Mouse (Mus musculus) ovary, postnatal 36 days (tissue): ENCODE data around the gene Kremen1.

ENCODE experiments used
- DNase-seq: peaks from one replicate; pipeline ENCODE4 v3.0.0; 2022; ENCODE audit warnings: low spot score, mixed read lengths

Kremen1 gene

DNA sequence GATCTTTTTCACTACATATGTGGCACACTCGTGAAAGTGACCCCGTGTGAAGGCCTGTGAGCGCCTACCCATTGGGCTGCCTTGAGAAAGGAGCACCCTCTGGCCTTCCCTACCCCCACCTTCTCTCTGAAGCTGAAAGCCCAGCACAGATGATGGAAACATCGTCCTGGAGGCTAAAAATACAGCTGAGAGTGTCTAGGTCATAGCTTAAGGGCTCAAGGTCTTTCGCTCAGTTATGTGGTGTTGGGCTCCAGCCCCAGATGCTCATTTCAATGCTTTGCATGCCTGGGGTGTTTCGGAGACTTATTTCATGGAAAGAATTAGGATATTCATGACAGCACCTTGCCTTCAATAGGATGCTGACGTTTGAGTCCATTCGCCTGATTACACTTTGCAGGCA, 4.4 kb upstream of the Kremen1 start:
- DNase-seq, result no peak

DNA sequence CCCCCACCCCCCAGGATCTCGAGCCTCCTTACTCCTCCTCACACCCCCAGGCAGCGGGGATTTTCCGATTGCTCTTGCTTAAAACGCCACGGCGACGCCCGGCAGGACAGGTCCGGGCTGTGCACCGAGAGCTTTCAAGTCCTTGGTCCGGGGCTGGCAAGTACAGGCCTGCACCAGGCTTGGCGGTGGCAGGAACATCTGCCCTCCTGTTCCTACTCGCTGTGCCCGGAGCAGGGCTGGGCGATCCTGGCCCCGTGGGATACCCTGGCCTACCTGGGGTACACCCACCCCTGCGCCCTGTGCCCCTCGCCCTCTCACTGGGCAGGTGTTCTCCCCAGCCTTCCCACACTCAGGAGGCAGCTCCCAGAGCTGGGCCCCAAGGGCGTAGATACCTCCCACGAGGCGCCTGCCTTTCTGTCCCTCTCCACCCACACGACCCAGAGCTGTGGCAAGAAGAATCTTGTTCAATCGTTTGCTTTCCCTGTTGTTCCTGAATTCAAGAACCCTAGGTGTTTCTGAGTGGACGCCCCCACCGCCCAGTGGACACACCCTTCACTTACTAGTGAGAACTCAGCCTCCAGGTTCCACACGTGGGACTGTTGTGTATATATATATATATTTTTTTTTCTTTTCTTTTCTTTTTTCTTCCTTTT, 1.8 kb upstream of the Kremen1 start:
- no peak for DNase-seq

DNA sequence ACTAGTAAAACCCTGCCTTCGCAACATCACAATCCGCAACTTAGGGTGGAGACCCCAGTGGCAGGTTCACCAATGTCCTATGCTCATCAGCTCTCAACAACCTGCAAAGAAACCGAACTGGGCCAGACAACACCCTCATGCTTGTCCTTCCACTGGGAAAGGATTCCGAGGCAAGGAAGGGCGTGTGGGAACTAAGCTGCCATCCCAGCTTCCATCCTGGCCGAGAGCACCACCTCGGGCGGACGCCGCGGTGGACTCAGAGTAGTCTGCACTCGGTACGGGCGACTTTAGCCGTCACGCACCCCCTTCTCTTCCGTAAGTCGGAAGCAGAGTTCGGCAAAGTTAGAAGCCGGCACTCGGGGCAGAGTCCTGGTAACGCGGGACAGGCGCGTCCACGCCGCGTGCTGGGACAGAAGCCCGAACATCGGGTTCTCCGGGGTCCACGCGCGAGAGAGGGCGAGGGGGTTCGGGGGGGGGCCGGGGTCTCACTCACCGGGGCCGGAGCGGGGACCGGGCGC, 357 bp downstream of the Kremen1 start:
- peak; percentile 57 for DNase-seq

DNA sequence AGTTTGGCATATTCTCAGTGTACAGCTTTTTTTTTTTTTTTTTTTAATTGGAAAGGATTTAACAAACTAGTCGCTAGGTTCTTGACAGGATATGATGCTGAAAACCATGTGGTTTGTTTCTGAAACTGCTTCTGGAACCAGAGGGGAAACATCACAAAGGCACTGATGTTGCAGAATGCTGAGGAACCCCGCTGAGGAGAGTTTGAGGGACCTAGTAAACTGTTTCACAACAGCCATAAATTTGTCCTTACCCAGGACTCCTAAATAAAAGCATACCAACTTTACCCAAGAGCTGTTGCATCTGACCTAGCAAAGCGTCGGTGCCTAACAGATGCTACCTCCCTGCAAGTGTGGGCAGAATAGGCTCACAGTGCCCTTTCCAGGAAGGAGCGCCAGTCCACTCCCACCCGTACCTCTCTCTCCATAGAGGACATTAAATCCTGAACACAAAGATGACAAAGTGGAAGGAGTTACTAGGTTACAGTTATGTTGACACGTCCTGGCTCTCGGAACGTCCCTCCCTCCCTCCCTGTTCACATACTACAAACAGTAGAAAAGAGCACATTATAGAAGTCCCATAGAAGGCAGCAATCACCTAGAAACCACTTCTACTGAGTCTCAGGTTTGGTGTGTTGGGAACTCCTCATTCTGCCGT, 1.3 kb downstream of the Kremen1 start:
- no peak for DNase-seq

DNA sequence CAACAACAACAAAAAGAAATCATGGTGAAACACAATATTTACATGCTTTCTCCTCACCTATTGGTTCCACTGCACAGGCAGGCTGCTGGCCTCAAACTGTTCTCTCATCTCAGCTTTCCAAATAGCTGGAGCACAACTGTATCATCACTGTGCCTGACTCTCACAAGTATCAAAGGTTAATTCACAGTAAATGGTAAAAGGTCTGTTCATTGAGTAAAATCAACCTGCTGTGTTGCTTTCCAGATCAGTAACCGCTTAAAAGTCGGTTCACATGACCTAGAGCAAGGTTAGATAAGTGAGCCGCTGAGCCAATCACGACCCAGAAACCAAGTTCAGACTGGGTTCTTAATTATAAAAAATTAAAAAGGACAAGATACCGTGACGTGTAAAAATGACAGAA, 3.3 kb downstream of the Kremen1 start:
- DNase-seq, result no peak

DNA sequence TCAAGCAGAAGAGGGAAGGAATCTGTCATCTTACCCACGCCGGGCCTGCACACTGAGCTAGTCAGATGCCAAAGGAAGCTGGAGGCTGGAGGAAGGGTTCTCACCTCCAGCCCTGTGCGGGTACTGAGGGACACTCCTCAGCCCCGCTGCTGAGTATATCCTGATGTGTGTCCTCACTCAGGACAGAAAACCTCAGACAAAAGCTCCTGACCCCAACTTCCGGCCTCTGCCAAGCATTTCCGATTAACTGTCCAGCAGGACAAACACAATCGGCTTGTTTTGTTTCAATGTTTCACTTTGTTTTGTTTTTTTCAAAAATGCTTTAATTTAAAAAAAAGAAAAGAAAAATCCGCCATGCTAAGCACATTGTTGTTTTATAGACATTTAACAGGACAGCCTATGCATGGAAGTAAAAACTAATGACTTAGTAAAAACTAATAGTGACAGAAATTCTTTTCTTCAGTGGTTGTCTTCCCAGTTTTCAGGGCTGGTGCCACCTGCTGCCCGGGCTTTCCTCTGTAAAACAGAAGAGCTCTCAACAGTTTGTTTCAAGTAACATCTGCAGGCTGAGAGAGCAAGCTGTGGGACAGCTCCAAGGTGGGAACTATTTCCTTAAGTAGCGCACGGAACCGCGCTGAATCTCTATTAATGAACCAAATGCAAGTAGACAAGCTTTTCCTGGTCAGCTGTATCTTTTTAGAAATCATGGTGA, 4.1 kb downstream of the Kremen1 start:
- DNase-seq, result no peak

DNA sequence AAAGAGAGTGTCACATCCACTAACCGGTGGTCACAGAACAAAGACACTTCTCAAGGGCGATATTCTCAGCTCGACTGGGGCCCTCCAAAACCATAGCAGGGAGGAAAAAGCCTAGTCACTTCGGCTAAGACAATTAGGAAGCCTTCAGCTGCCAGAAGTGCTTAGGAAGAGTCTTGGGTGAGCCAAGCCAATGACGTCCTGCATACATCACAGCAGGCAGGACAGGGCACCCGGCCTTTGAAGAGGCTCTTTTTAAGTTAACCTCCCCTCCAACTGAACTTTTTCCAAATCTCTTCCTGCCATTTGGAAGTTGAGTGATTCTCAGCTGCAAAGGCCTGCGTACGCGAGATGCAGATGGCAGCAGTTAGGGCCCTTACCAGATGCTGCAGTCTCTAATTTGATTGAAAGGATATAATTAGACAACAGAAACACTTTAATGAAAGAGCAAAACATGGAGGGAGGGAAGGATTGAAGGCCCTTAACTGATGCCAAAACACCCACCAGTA, 5.8 kb downstream of the Kremen1 start:
- DNase-seq, result no peak

DNA sequence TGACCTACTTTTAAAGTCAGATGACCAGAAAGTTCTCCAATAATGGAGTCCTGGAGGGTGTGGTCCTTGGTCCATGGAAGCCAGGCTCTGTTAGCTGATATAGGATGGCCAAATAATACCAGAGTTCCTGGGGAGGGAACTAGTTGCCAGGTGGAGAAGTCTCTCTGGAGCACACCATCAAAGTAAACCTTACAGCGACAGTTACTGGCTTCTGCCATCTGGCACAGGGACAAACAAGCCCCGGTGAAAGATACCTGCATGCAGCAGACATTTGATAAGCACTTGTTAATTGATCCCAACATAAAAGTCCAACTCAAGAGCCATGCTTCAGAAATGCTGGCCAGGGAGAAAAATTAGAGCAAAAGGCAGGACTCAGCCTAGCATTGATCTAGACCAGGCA, 7.3 kb downstream of the Kremen1 start:
- no peak for DNase-seq

DNA sequence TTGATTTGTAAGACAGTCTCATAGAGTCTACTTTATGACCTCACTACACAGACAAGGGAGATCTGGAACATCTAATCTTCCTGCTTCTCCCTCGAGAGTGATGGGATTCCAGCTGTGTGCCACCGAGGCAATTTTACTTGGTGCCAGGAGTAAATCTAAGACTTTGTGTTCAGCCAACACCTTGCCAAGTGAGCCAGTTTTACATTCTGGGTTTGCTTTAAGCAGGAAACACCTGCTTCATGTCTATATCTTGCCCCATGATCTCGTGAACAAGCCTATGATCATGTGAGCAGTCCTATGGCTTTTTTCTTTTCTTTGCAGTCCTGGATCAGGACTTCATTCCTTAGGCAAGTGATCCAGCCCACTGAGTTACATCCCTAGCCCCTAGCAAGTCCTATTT, 7.8 kb downstream of the Kremen1 start:
- DNase-seq, result no peak

DNA sequence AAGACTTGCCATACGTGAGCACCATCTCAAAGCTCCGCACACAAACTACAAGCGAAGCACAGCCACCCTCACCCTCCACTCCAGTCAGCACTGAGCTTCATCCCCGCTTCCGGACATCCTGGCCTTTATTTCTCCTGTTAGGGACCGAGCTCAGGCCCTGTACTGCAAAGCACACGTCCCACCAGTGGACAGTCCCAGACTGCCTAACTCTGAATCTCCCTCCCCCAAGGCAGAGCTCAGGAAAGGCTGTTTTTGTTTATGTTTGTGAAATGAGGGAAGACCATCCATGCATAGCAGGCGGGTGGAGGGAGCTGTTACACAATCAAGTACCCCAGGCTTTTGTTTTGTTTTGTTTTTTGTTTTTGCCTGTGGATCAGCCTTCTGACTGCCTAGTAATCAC, 8.6 kb downstream of the Kremen1 start:
- DNase-seq, result no peak

DNA sequence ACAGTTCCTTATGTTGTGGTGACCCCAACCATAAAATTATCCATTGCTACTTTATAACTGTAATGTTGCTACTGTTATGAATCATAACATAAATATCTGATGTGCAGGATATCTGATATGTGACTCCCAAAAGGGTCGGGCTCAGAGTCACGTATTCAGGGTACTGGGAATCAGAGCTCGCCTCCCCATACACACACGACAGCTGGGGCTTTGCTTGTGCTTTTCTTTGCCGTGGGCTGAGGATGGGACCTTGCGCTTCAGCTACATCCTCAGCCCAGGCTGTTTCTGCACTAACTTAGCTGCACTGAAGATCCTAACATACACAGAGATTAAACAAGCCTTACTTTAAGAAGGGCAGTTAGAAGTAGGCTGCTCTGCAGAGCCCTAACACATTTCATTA, 10.2 kb downstream of the Kremen1 start:
- no peak for DNase-seq

DNA sequence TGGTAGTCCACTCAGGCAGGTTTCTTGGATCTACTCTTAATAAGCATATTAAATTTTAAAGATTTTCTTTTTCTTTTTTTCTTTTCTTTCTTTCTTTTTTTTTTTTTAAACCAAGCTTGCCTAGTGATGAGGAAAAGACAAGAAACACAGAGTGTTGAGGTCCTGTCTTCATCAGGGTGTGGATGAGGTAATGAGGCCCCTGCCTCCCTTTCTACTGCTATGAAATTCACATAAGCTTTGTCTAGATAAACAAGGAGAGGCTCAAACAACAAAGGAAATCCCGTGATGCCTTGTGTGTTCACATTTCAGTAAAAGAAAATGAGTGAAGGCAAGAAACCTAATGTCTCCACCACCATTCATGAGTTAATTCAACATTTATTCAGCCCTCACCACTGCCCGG, 13.2 kb downstream of the Kremen1 start:
- no peak for DNase-seq

DNA sequence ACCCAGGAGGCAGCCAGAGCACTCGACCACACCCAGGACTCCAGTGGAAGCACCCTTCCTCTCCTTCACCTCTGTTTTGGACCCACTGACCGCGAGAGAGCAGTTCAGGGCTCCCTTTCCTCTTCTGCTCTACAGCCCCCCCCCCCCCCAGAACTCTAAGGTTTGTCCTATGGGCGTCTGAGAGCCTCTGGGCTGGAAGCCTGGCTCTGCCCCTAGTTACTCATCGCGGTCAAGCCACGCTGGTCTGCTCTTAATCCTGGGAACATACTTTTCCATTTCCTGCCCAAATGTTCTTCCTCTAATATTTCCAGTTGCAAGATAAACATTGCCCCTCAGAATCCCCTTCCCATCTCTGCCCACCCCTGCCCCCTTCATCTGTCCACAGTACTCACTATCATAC, 15.9 kb downstream of the Kremen1 start:
- no peak for DNase-seq

DNA sequence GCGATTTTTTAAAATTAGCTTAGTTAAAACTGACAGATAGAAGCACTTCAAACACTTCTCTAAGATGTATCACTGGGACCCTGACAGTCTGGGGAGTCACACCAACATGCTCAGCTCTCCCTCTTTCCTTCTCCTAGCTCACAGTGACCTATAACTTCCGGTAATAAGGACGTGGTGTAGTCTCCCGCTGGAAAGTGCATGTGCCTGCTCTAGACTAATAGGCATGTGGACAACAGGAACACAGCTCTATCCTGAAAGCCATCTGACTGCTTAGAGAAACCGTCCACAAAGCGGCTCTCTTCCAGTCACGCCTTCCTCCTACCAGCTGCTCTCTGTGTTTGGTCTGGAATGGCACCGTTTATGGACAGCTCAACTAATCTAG, 16.6 kb downstream of the Kremen1 start:
- DNase-seq, result no peak

DNA sequence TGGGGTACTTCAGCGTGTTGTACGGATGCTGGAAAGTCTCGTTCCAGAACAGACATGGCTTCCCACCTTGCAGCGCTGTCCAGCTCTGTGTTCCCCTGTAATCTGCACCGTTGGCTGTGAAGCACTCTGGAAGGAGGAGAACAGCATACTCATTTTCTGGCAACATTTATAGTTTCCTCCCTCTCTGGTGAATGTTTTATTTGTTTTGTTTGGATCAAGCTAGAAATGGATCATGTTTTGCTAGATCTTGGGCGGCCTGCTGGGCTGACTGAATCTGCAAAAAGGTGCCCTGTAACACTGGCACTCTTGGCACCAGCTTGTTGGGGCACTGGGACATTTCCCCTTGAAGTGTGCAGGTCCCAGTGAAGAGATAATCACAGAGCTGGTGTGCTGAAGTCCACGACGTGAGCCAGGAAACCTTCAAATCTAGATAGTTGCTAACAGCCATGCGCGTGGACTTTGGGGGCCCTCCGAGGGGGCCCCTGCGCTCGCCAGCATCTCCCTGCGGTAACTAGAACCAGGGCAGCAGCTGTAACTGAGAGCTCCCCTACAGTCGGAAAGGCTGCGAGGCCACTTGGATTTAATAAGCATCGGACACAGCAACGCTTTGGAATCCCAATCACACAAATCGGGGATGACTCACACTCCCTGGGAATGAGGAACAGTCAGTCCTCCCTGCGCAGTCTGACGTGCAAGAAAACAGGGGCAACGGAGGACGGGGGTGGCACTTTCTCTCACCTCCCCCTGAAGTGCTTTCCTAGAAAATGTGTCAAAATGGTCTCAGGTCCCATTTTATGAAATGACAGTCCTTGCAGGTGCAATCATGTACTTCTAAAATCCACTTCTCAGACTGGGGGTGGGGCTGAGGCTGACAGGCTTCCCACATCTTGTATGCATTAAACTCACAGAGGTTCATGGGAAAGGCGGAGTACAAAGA, 17.3 kb downstream of the Kremen1 start:
- peak; percentile 24 for DNase-seq

DNA sequence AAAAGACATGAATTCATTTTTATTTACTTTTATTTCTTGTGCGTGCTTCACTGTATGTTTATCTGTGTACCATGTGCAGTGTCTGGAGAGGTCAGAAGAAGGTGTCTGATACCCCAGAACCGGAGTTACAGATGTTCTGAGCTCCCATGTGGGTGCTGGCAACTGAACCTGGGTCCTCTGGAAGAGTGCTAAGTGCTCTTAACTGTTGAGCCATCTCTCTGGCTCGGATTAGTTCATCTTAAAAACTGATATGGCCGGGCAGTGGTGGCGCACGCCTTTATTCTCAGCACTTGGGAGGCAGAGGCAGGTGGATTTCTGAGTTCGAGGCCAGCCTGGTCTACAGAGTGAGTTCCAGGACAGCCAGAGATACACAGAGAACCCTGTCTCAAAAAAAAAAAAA, 18.1 kb downstream of the Kremen1 start:
- DNase-seq, result no peak

DNA sequence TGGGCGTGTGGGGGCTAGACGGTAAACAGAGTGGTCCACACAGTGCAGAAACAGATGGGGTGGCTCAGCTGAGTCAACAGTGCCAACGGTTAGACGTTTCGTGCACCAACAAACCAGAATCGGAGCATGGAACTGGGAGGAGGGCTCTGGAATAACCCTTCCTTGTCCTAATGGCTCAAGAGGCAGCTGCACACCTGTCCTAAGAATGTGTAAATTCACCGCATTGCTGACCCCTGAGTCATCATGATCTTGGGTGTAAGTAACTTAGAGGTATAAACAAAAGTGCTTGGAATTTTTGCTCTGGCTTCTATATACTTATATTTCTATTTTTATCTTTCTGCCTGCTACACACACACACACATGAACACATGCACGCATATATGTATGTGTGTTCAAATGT, 19.2 kb downstream of the Kremen1 start:
- no peak for DNase-seq

DNA sequence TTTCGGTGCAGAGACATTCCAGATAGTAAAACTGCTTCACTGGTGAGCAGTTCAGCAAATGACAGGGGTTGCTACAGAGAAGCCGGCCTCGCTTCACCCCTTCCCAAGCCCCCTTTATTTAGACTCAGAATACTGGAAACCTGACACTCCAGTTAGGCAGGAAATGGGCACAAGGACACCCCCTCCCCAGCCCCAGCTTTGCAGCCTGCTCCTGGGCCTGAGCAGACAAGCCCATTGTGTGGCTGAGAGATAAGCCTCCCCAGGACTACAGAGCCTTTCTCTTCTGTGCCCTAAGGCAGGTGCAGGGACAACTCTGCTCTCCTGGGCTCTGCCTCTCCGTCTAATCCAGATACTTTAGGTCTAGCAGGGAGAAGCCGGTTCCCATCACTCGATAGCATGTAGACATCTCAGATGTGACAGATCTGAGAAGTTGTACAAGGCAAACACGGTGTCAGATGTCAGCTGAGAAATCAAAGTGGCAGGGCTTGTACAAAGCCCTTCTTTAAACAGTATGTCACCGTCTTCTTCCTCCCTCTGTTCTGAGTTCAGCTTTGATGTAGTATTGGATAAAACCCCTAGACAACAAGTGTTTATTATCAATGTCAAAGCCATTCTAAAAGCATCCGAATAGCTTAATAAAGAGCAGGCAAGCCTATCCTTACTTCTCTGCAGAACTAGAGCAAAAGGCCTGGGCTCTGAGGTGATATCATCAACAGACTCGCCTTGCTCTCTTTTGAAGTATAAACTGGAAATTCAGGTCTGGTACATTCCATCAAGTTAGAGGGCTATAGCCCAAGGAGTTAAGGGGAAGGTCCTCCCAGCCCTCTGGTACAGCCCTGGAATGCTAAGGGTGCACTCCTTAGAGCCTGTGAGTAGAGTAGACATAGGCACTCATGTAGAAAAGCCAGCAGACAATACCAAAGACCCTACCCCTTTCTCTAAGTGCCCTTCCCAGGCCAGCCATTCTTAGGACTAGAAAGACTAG, 21.4 kb downstream of the Kremen1 start:
- DNase-seq, result no peak

DNA sequence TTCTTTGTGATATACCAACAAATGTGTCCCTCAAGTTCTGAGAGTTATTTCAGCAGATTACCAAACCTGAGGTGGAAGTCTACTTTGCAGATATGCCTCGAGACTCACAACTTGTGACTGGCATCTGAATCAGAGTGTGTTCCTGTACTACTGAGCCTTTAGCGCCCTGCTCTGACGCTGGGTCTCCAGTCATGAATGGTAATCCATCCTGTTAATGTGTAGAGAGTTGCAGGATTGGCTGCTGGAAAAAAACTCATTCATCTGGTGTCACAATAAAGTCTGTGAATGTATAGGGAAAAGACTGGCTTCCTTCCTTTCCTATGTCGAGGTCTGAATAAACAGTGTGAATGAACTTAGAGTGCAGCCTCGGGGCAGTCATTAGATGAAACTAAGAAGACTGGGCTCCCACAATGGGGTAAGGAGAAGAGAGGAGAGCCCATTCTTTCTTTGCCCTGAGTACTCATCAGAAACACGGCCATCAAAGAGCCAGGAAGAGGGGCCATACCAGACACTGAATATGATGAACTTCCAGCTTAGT, 41.4 kb downstream of the Kremen1 start:
- no peak for DNase-seq

DNA sequence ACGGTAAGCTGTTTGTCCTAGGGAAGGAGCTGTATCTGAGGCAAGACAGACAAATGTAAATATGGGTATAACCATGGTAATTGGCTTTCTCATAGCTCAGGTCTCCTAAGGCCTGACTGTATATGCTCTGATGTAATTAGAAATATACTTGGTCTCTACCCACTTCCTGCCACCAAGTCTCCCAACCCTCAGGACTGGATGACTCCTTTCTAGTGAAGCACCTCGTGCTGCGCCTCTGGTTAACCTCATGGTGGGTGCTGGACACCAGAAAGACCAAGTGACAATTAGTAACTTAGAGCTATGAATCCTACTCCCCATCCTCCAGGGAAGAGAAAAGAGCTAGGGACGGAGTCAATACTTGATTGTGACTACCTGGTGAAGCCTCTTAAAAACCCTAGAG, 42.0 kb downstream of the Kremen1 start:
- no peak for DNase-seq
